Mouse (Mus musculus) heart, postnatal 0 days (tissue): ENCODE data around the gene Pank4. TPM values are rescaled to one million over a fixed set of nuclear protein-coding genes. Genes with fewer than 3 reads are reported as not detected.

Source experiments
- ATAC-seq: fragments of 200-750 bp; cut with Nextera tagmentation; 2 replicates; pipeline ENCODE4 v1.8.0; 2017; ENCODE audit warnings: low read depth, moderate number of reproducible peaks, moderate library complexity; ENCODE audit not compliant: insufficient read depth
- DNase-seq: peaks from one replicate; pipeline ENCODE4 v3.0.0-alpha.2; 2016; ENCODE audit warnings: low spot score
- H3K27ac ChIP-seq: fragments of 300-500 bp; sonication (generic); 2 replicates; pipeline ENCODE4 v1.5.1; 2014; ENCODE audit warnings: low read depth, mild to moderate bottlenecking
- H3K27me3 ChIP-seq: fragments of 300-500 bp; sonication (generic); 2 replicates; pipeline ENCODE4 v1.6.1; 2014; ENCODE audit warnings: low read length, mixed read lengths; ENCODE audit not compliant: control insufficient read depth, insufficient read depth
- H3K36me3 ChIP-seq: fragments of 300-500 bp; sonication (generic); replicated peaks from 2 replicates; pipeline ENCODE4 v1.6.1; 2014; ENCODE audit warnings: low read length, mixed read lengths; ENCODE audit not compliant: control insufficient read depth, insufficient read depth
- H3K4me1 ChIP-seq: fragments of 300-500 bp; sonication (generic); 2 replicates; pipeline ENCODE4 v1.6.1; 2014; ENCODE audit warnings: antibody characterized with exemption; ENCODE audit not compliant: control insufficient read depth, insufficient read depth
- H3K4me2 ChIP-seq: fragments of 300-500 bp; sonication (generic); 2 replicates; pipeline ENCODE4 v1.6.1; 2014; ENCODE audit warnings: low read depth, mild to moderate bottlenecking, low read length, moderate library complexity
- H3K4me3 ChIP-seq: fragments of 300-500 bp; sonication (generic); 2 replicates; pipeline ENCODE4 v1.5.1; 2014; ENCODE audit warnings: low read depth, low read length
- H3K9ac ChIP-seq: fragments of 300-500 bp; sonication (generic); replicated peaks from 2 replicates; pipeline ENCODE4 v1.6.1; 2014; ENCODE audit warnings: low read depth, low read length, mixed read lengths
- H3K9me3 ChIP-seq: fragments of 300-500 bp; sonication (generic); replicated peaks from 2 replicates; pipeline ENCODE4 v1.6.1; 2016; ENCODE audit warnings: low read length; ENCODE audit not compliant: control insufficient read depth
- CTCF ChIP-seq: IDR thresholded peaks from 2 replicates; pipeline ENCODE4 v1.5.1; 2016; ENCODE audit warnings: antibody characterized with exemption, control low read depth, low read depth
- EP300 ChIP-seq: IDR thresholded peaks from 2 replicates; pipeline ENCODE4 v1.6.1; 2016; ENCODE audit warnings: antibody characterized with exemption, low read depth
- WGBS: fragments of 180-500 bp; shearing (Covaris S2); extraction: QIAGEN DNeasy Blood & Tissue Kit; methylation state at CpG from one replicate; pipeline ENCODE4 v1.1.7; 2014; 5-methylcytosine and 5-hydroxymethylcytosine counted together
- polyA plus RNA-seq: library from polyadenylated mRNA; unstranded; fragments of >200 nt; fragmentation: Nextera tagmentation; extraction: Ambion mirVana; gene quantifications from 2 replicates; pipeline ENCODE4 v1.2.1, GENCODE M21; 2015
- total RNA-seq: library from RNA; depleted of rRNA; stranded (reverse); fragments of >200 nt; gene quantifications from 2 replicates; pipeline ENCODE4 v1.2.3, GENCODE M21; 2014; ENCODE audit warnings: low replicate concordance

Pank4 gene
- total and polyA plus RNA-seq, 2 experiments from 2014 or later = 27.4 to 62.0 TPM

GRCm38 (mm10) chr4:154962683-154963082 is 1.2 kb upstream of the Pank4 start:
- H3K4me2 ChIP-seq = no peak overlapping the region
- WGBS = 88% methylated on average over 7 of the region's 7 CpGs
- H3K27ac ChIP-seq = no peak overlapping the region
- DNase-seq = no peak
- no peaks in the 10 kb centered on the region for H3K36me3 ChIP-seq
- H3K9ac ChIP-seq = no peak overlapping the region
- H3K4me3 ChIP-seq = no peak overlapping the region
- no peak for TF ChIP-seq CTCF
- TF ChIP-seq EP300 = no peak
- ATAC-seq = no peak
- H3K9me3 ChIP-seq = no peaks in the 10 kb centered on the region
- peaks cover 28% of the 10 kb centered on the region for H3K4me1 ChIP-seq
- H3K27me3 ChIP-seq = peaks cover 53% of the 10 kb centered on the region

GRCm38 (mm10) chr4:154963190-154963836 is 610 bp upstream of the Pank4 start:
- H3K9ac ChIP-seq = no peak overlapping the region
- H3K4me1 ChIP-seq = peaks cover 23% of the 10 kb centered on the region
- no peaks in the 10 kb centered on the region for H3K9me3 ChIP-seq
- no peaks in the 10 kb centered on the region for H3K36me3 ChIP-seq
- TF ChIP-seq CTCF = no peak
- TF ChIP-seq EP300 = no peak
- no peak overlapping the region for H3K27ac ChIP-seq
- H3K4me2 ChIP-seq = peak overlapping the region; percentile 93
- no peak for DNase-seq
- WGBS = 52% methylated on average over 11 of the region's 11 CpGs
- no peak for ATAC-seq
- H3K4me3 ChIP-seq = peak overlapping the region; percentile 85
- peaks cover 47% of the 10 kb centered on the region for H3K27me3 ChIP-seq

- Histone ChIP-seq H3K4me3 (peak overlapping the region; percentile 85), H3K4me2 (peak overlapping the region; percentile 93), H3K9me3 (no peaks in the 10 kb centered on the region), H3K4me1 (peaks cover 23% of the 10 kb centered on the region), H3K27me3 (peaks cover 33% of the 10 kb centered on the region), H3K27ac (peak overlapping the region; percentile 81), H3K9ac (peak overlapping the region; percentile 55), H3K36me3 (peaks cover 9% of the 10 kb centered on the region)
- under 1% methylated on average over 35 of the region's 36 CpGs for WGBS
- no peak for TF ChIP-seq CTCF
- no peak for TF ChIP-seq EP300
- ATAC-seq (no peak; the same call in 1 of the 2 replicates), DNase-seq (no peak)
Observed at GRCm38 (mm10) chr4:154964581-154965235, 785 bp downstream of the Pank4 start.

- H3K27ac ChIP-seq = peak overlapping the region; percentile 62; the same call in 1 of the 2 replicates
- H3K4me3 ChIP-seq = no peak overlapping the region
Observed at GRCm38 (mm10) chr4:154965856-154966255, 1.9 kb downstream of the Pank4 start.

GRCm38 (mm10) chr4:154967173-154967572 is 3.2 kb downstream of the Pank4 start:
- Histone ChIP-seq H3K27me3 (peaks cover 8% of the 10 kb centered on the region), H3K36me3 (peaks cover 34% of the 10 kb centered on the region), H3K27ac (no peak overlapping the region), H3K4me3 (no peak overlapping the region), H3K9ac (no peak overlapping the region), H3K9me3 (no peaks in the 10 kb centered on the region), H3K4me1 (peaks cover 17% of the 10 kb centered on the region), H3K4me2 (no peak overlapping the region)
- TF ChIP-seq CTCF (peak; percentile 16; the same call in 1 of the 2 replicates), EP300 (no peak)
- DNase-seq (no peak), ATAC-seq (no peak)
- WGBS = 67% methylated on average over 5 of the region's 5 CpGs

More at GRCm38 (mm10) chr4:154965856-154966255, 1.9 kb downstream of the Pank4 start:
- TF ChIP-seq EP300 (no peak), CTCF (no peak)
- DNase-seq (no peak), ATAC-seq (no peak)
- Histone ChIP-seq H3K4me2 (peak overlapping the region; percentile 93; the same call in 1 of the 2 replicates), H3K9me3 (no peaks in the 10 kb centered on the region), H3K9ac (peak overlapping the region; percentile 18), H3K27me3 (peaks cover 21% of the 10 kb centered on the region), H3K36me3 (peaks cover 21% of the 10 kb centered on the region), H3K4me1 (peaks cover 21% of the 10 kb centered on the region)
- 35% methylated on average over 3 of the region's 3 CpGs for WGBS
